Mouse (Mus musculus) layer of hippocampus, postnatal 10 days (tissue): ENCODE measurements around the gene Cd19. TPM values are rescaled to one million over a fixed set of nuclear protein-coding genes. Genes with fewer than 3 reads are reported as not detected.

Source experiments
- DNase-seq, 2 experiments: peaks; one replicate each; pipeline ENCODE4 v3.0.0; 2021; ENCODE audit warnings: low spot score in 2 of 2
- long read RNA-seq: library from polyadenylated mRNA; stranded (forward); transcript quantifications from one replicate; pipeline ENCODE4 v2.0.0, GENCODE M21; 2023
- total RNA-seq, 2 experiments: library from RNA; stranded (reverse); gene quantifications; 2 replicates each; pipeline ENCODE4 v1.2.3; 2021

Cd19 gene
- total RNA-seq, result under 1 TPM in 1 of 2 experiments, not detected in 1; 0.25 TPM
- long read RNA-seq, result 0 reads

- DNase-seq, result no peak
Observed at GRCm38 (mm10) chr7:126414725-126415124, at the start of gene Cd19. Cd19 (minus strand) TSS chr7:126414889.

GRCm38 (mm10) chr7:126464121-126464520 is 49.4 kb upstream of the Cd19 start:
- no peak for DNase-seq

GRCm38 (mm10) chr7:126463547-126463946 is 48.9 kb upstream of the Cd19 start:
- DNase-seq, result no peak

GRCm38 (mm10) chr7:126463004-126463403 is 48.3 kb upstream of the Cd19 start, which contains the start of gene Atp2a1:
Atp2a1 (minus strand) TSS chr7:126463108.
- no peak for DNase-seq

- DNase-seq, result no peak
Observed at GRCm38 (mm10) chr7:126461626-126462025, 46.9 kb upstream of the Cd19 start.

- no peak for DNase-seq
Observed at GRCm38 (mm10) chr7:126460623-126461399, 46.1 kb upstream of the Cd19 start.

GRCm38 (mm10) chr7:126458844-126459618 is 44.3 kb upstream of the Cd19 start:
- no peak for DNase-seq

GRCm38 (mm10) chr7:126458225-126458624 is 43.5 kb upstream of the Cd19 start:
- DNase-seq, result no peak

- DNase-seq, result no peak
Observed at GRCm38 (mm10) chr7:126456382-126457266, 41.9 kb upstream of the Cd19 start.

- DNase-seq, result no peak
Observed at GRCm38 (mm10) chr7:126455242-126455641, 40.6 kb upstream of the Cd19 start.

GRCm38 (mm10) chr7:126453861-126454260 is 39.2 kb upstream of the Cd19 start:
- DNase-seq, result no peak

- DNase-seq, result no peak
Observed at GRCm38 (mm10) chr7:126452244-126452643, 37.6 kb upstream of the Cd19 start.

- DNase-seq, result no peak
Observed at GRCm38 (mm10) chr7:126450641-126451040, 36.0 kb upstream of the Cd19 start.

GRCm38 (mm10) chr7:126449991-126450390 is 35.3 kb upstream of the Cd19 start:
- DNase-seq, result no peak

GRCm38 (mm10) chr7:126448481-126448880 is 33.8 kb upstream of the Cd19 start:
- no peak for DNase-seq

- DNase-seq, result no peak
Observed at GRCm38 (mm10) chr7:126446217-126446616, 31.5 kb upstream of the Cd19 start.

- no peak for DNase-seq
Observed at GRCm38 (mm10) chr7:126445104-126445815, 30.6 kb upstream of the Cd19 start.

- no peak for DNase-seq
Observed at GRCm38 (mm10) chr7:126444536-126444935, 29.8 kb upstream of the Cd19 start.

GRCm38 (mm10) chr7:126443997-126444396 is 29.3 kb upstream of the Cd19 start:
- DNase-seq, result no peak

GRCm38 (mm10) chr7:126440134-126440533 is 25.4 kb upstream of the Cd19 start:
- DNase-seq, result no peak

- DNase-seq, result peak; percentile 65 to 69
Observed at GRCm38 (mm10) chr7:126436851-126437250, 22.2 kb upstream of the Cd19 start.
